Mouse (Mus musculus): ENCODE measurements around the gene Hist1h1t. TPM values are rescaled to one million over a fixed set of nuclear protein-coding genes. Genes with fewer than 3 reads are reported as not detected.
"Not testable (repeated sequence)": the region's sequence is repeated elsewhere in the genome, so short reads cannot be mapped to it uniquely, and the experiment has no call there.

Hist1h1t gene
- polyA plus RNA-seq, 2 experiments = 0.13 TPM; not detected in 1

DNA sequence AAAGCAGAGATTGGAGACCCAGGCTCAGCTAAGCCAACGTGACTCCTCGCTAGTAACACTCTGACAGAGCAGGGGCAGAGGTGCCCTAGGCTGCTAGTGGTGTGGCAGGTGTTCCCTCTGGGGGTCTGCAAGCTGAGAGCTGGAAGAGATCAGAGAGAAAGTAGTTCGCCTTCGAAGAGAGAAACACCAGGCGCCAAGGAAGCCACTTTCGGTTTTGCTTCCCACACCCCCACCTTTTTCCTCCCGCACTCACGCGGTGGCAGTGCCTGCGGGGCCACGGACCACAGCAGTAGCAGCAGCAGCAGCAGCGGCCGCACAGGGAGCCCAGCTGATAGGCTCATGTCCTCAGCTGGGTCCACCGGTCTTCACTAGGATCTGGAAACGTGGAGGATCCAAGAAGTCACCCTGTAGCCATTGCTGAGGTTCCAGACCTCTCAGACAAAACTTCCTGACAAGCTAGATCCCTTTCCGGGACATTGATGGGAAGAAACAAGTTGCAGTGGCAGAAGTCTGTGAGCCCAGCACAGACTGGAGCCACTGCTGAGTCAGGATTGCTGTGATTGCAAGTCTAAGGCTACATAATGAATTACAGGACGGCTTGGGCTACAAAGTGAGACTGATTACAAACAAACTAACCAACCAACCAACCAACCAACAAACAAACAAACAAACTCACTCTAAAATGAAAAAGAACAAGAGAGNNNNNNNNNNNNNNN is 14.9 kb downstream of the Hist1h1t start, which contains the start of gene Hfe:
TSS of gene Hfe (minus strand) at position 481 of the 716 bp plus-strand sequence.
- peaks cover 6% of the 10 kb centered on the region for H3K27me3 ChIP-seq (ENCODE audit: control insufficient read depth, insufficient read depth, low read length)
- H3K4me3 ChIP-seq (ENCODE audit: insufficient read depth in 1 of 2, low read depth in 2 of 2, low read length in 2 of 2) = peak within 1 kb of the TSS; percentile 45 to 51
- peaks cover 2 to 9% of the 10 kb centered on the region in 2 experiments; a peak in 2 of 4 replicates for H3K4me1 ChIP-seq (replicated peaks; ENCODE audit: control insufficient read depth in 2 of 2, insufficient read depth in 2 of 2, low read length in 1 of 2)
- H3K9ac ChIP-seq (replicated peaks) = peak within 1 kb of the TSS; percentile 71
- DNase-seq (ENCODE audit: low read depth in 3 of 3, low spot score in 3 of 3) = no peak
- no peak within 1 kb of the TSS for H3K27ac ChIP-seq
- ATAC-seq (ENCODE audit: insufficient read depth) = peak; percentile 28; the same call in 1 of the 2 replicates
- peak within 1 kb of the TSS; percentile 57 for H3K4me2 ChIP-seq (ENCODE audit: low read depth)
- no peaks in the 10 kb centered on the region for H3K36me3 ChIP-seq (replicated peaks; ENCODE audit: control insufficient read depth, insufficient read depth, low read depth)
- 1% methylated on average over 17 of the region's 17 CpGs for WGBS (ENCODE audit: insufficient replicate concordance)
- no peak for TF ChIP-seq EP300 (IDR thresholded peaks at IDR 0.05; ENCODE audit: low read depth)
- TF ChIP-seq CTCF (IDR thresholded peaks at IDR 0.05; ENCODE audit: low read depth) = no peak
- H3K9me3 ChIP-seq (ENCODE audit: control insufficient read depth, low read length) = no peaks in the 10 kb centered on the region

DNA sequence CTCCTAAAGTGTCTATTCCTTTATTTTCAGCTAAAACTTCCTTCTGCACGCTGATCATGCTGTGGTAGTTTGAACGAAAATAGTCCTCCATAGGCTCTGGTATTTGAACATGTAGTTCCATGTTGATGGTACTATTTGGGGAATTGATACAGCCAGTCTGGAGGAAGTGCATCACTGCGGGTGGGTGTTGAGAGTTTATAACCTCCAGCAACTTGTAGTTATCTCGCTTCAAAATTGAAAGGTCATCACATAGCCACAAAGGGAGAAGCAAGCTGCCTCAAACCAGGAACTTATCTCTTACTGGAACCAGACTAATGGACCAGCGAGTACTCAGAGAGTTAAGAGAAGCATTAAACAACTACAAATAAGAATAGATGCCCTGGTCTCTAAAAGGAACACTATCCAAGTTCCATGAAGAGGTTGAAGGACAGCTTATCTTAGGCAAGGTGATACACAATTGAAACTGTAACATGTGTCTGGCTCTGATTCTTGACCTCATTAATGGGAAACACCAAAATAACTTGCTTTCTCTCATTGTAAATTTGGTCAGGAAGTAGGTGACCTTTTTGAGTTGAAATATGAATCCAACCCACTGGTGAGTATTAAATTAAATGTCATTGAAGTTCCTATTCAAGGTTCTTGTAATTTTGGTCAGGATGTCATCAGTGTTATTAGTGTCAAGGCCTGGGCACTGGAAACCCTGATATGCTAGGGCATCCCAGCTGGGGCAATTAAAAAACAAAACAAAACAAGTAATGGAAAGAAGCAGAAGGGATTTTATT is 20.8 kb downstream of the Hist1h1t start:
- Histone ChIP-seq H3K4me3 (ENCODE audit: insufficient read depth in 1 of 2, low read depth in 2 of 2, low read length in 2 of 2) (no peak overlapping the region), H3K4me2 (ENCODE audit: low read depth) (no peak overlapping the region), H3K4me1 (replicated peaks; ENCODE audit: control insufficient read depth in 2 of 2, insufficient read depth in 2 of 2, low read length in 1 of 2) (peaks cover 0 to 2% of the 10 kb centered on the region in 2 experiments; a peak in 2 of 4 replicates), H3K36me3 (replicated peaks; ENCODE audit: control insufficient read depth, insufficient read depth, low read depth) (no peaks in the 10 kb centered on the region), H3K9me3 (ENCODE audit: control insufficient read depth, low read length) (no peaks in the 10 kb centered on the region), H3K9ac (replicated peaks) (no peak overlapping the region), H3K27me3 (ENCODE audit: control insufficient read depth, insufficient read depth, low read length) (no peaks in the 10 kb centered on the region; the same call in 1 of the 2 replicates), H3K27ac (no peak overlapping the region)
- 26% methylated on average over 5 of the region's 5 CpGs for WGBS (ENCODE audit: insufficient replicate concordance)
- ATAC-seq (ENCODE audit: insufficient read depth) (no peak), DNase-seq (ENCODE audit: low read depth in 3 of 3, low spot score in 3 of 3) (no peak)
- no peak for TF ChIP-seq EP300 (IDR thresholded peaks at IDR 0.05; ENCODE audit: low read depth)
- TF ChIP-seq CTCF (IDR thresholded peaks at IDR 0.05; ENCODE audit: low read depth) = no peak

DNA sequence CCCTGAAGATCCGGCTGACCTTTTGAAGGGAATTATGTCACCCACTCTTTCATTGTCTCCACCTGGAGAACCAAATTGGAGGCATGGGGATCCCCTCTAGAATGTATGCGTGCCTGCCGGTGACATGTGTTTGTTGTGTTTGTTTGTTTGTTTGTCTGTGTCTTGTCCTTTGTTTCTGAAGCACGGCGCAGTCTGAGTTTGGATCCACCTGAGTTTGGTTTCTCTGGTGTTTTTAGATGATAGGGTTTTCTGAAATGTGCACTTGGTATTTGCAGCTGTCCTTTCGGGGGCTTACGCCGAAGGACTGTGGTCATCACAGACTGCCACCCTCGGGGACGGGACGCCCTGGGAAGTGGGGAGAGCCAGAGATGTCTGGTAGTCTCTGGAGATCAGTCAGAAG is 21.6 kb downstream of the Hist1h1t start:
- WGBS (ENCODE audit: insufficient replicate concordance) = 42% methylated on average over 11 of the region's 11 CpGs

DNA sequence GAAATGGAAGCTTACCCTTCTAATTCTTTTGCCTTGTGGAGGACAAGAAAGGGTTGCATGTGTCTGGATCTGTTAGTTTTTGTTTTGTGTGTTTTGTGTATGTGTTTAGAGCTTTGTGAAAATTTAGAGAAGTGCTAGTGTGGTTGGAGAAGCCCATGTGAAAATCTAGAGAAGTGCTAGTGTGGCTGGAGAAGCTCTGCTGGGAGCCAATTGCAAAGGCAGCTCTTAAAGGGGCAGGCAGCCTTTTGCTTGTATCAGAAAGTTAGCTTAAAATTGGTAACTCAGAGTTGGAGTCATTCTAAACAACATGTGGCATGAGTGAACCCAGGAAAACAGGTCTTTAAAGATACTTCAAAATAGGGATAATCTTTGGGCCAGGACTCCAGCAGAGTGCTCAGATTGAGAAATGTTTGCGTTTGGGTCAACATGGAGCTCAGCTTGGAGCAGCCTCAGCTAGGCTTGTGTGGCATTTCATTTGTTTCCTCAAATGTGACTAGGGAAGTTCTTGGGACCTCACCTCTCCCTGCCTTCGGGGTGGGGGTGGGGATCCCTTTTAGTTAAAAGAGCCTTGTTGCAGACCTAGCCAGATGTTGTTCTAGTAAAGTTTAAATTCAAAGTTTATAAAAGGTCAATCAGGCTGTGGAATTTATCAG is 22.1 kb downstream of the Hist1h1t start:
- 14% methylated on average over 2 of the region's 2 CpGs for WGBS (ENCODE audit: insufficient replicate concordance)
- not testable (repeated sequence) for DNase-seq (ENCODE audit: low read depth in 3 of 3, low spot score in 3 of 3); ATAC-seq (ENCODE audit: insufficient read depth); H3K9me3 ChIP-seq (ENCODE audit: control insufficient read depth, low read length); H3K27me3 ChIP-seq (ENCODE audit: control insufficient read depth, insufficient read depth, low read length); H3K36me3 ChIP-seq (replicated peaks; ENCODE audit: control insufficient read depth, insufficient read depth, low read depth); H3K4me1 ChIP-seq (replicated peaks; ENCODE audit: control insufficient read depth in 2 of 2, insufficient read depth in 2 of 2, low read length in 1 of 2); H3K4me3 ChIP-seq (ENCODE audit: insufficient read depth in 1 of 2, low read depth in 2 of 2, low read length in 2 of 2); H3K9ac ChIP-seq (replicated peaks); H3K4me2 ChIP-seq (ENCODE audit: low read depth); H3K27ac ChIP-seq

More for the DNA sequence above, 21.6 kb downstream of the Hist1h1t start:
- no peaks in the 10 kb centered on the region for H3K9me3 ChIP-seq (ENCODE audit: control insufficient read depth, low read length)
- no peak overlapping the region for H3K4me3 ChIP-seq (ENCODE audit: insufficient read depth in 1 of 2, low read depth in 2 of 2, low read length in 2 of 2)
- H3K27me3 ChIP-seq (ENCODE audit: control insufficient read depth, insufficient read depth, low read length) = no peaks in the 10 kb centered on the region; the same call in 1 of the 2 replicates
- no peak for TF ChIP-seq EP300 (IDR thresholded peaks at IDR 0.05; ENCODE audit: low read depth)
- TF ChIP-seq CTCF (IDR thresholded peaks at IDR 0.05; ENCODE audit: low read depth) = no peak
- no peak overlapping the region for H3K27ac ChIP-seq
- no peak for DNase-seq (ENCODE audit: low read depth in 3 of 3, low spot score in 3 of 3)
- H3K36me3 ChIP-seq (replicated peaks; ENCODE audit: control insufficient read depth, insufficient read depth, low read depth) = no peaks in the 10 kb centered on the region
- H3K4me2 ChIP-seq (ENCODE audit: low read depth) = no peak overlapping the region
- ATAC-seq (ENCODE audit: insufficient read depth) = no peak
- H3K9ac ChIP-seq (replicated peaks) = no peak overlapping the region
- peaks cover 0 to 2% of the 10 kb centered on the region in 2 experiments; a peak in 2 of 4 replicates for H3K4me1 ChIP-seq (replicated peaks; ENCODE audit: control insufficient read depth in 2 of 2, insufficient read depth in 2 of 2, low read length in 1 of 2)
